Mouse (Mus musculus) E14TG2a.4 (cell line): ENCODE measurements around the gene Tex22.

Source experiments
- CTCF ChIP-seq: conservative IDR thresholded peaks from 2 replicates; pipeline ENCODE4 v1.5.1; 2014; ENCODE audit warnings: low read length
- POU5F1 ChIP-seq: IDR thresholded peaks from 2 replicates; pipeline ENCODE4 v1.6.1; 2014; ENCODE audit warnings: low read length, borderline replicate concordance

DNA sequence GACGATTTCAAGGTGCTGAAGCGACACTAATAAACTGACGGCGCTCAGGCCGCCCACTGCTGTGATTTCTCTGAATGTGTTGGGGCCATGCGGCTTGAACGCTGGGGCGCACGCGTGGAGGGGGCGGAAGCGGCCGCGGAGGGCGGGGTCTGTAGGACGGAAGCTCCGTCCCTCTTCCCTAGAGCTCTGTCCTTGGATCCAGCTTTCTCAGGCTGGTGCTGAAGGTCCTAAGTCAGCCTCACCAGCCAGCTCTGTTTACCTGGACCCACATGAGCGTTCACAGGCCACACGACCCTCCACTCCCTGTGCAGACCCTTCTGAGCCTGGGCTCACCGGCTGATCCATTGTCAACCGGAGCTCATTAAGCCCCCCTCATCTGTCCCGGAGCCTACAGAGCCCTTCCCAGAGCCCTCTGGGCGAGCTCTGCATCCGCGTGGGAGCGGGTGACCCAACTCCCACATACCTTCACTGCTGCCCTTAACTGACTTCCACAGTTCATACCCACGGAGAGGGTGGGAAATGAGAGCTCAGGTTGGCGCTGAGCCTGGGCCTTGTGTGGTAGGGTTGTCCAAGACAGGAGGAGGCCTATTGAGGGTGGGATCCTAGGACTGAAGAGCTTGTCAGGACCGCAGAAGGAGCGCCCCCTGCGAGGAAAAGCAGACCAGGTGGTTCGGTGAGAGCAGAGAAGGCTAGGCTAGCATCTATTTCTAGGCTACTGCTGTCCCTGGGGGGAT, at the start of gene Tex22:
- TF ChIP-seq CTCF = no peak
- no peak for TF ChIP-seq POU5F1
